Mouse (Mus musculus) limb, embryonic 14.5 days (tissue): Measurements from ENCODE around the gene Bmf. TPM values are rescaled to one million over a fixed set of nuclear protein-coding genes. Genes with fewer than 3 reads are reported as not detected.

Source experiments
- ATAC-seq: fragments of 200-750 bp; cut with Nextera tagmentation; 2 replicates; pipeline ENCODE4 v1.8.0; 2017; ENCODE audit warnings: low read depth, moderate number of reproducible peaks, moderate TSS enrichment; ENCODE audit not compliant: low FRiP score
- DNase-seq: peaks from one replicate; pipeline ENCODE4 v3.0.0-alpha.2; 2015; ENCODE audit warnings: low spot score
- H3K27ac ChIP-seq: fragments of 300-500 bp; sonication (generic); replicated peaks from 2 replicates; pipeline ENCODE4 v1.5.1; 2014; ENCODE audit warnings: low read depth, mild to moderate bottlenecking, low read length, moderate library complexity, mixed read lengths
- H3K27me3 ChIP-seq: fragments of 300-500 bp; sonication (generic); 2 replicates; pipeline ENCODE4 v1.6.1; 2014; ENCODE audit warnings: low read length, mixed read lengths; ENCODE audit not compliant: control insufficient read depth, insufficient read depth
- H3K36me3 ChIP-seq: fragments of 300-500 bp; sonication (generic); 2 replicates; pipeline ENCODE4 v1.6.1; 2014; ENCODE audit warnings: mild to moderate bottlenecking, low read length, moderate library complexity, mixed read lengths; ENCODE audit not compliant: control insufficient read depth, insufficient read depth
- H3K4me1 ChIP-seq: fragments of 300-500 bp; sonication (generic); 2 replicates; pipeline ENCODE4 v1.6.1; 2014; ENCODE audit warnings: antibody characterized with exemption, low read length, mixed read lengths; ENCODE audit not compliant: control insufficient read depth, insufficient read depth
- H3K4me2 ChIP-seq: fragments of 300-500 bp; sonication (generic); replicated peaks from 2 replicates; pipeline ENCODE4 v1.6.1; 2014; ENCODE audit warnings: low read depth, mild to moderate bottlenecking, low read length, moderate library complexity; ENCODE audit not compliant: severe bottlenecking
- H3K4me3 ChIP-seq: fragments of 300-500 bp; sonication (generic); replicated peaks from 2 replicates; pipeline ENCODE4 v1.5.1; 2014; ENCODE audit warnings: low read length
- H3K9ac ChIP-seq: fragments of 300-500 bp; sonication (generic); 2 replicates; pipeline ENCODE4 v1.6.1; 2014; ENCODE audit warnings: mild to moderate bottlenecking, low read depth, low read length, moderate library complexity; ENCODE audit not compliant: severe bottlenecking
- H3K9me3 ChIP-seq: fragments of 300-500 bp; sonication (generic); 2 replicates; pipeline ENCODE4 v1.6.1; 2016; ENCODE audit warnings: low read length; ENCODE audit not compliant: control insufficient read depth
- POLR2A ChIP-seq: fragments of 200-500 bp; IDR thresholded peaks from 2 replicates; pipeline ENCODE4 v1.8.0; 2012; ENCODE audit warnings: inconsistent platforms, mild to moderate bottlenecking, moderate library complexity, borderline replicate concordance; ENCODE audit not compliant: insufficient read depth, insufficient read length; ENCODE audit errors: extremely low read depth
- WGBS: fragments of 180-500 bp; shearing (Covaris S2); extraction: QIAGEN DNeasy Blood & Tissue Kit; methylation state at CpG from one replicate; pipeline ENCODE4 v1.1.7; 2014; 5-methylcytosine and 5-hydroxymethylcytosine counted together
- polyA plus RNA-seq, 2 experiments: library from polyadenylated mRNA; depleted of rRNA in 1 of 2; stranded (reverse) in 1 of 2; unstranded in 1 of 2; fragments of >200 nt; fragmentation: Nextera tagmentation in 1 of 2; extraction: Ambion mirVana in 1 of 2; gene quantifications; 2 replicates each; pipeline versions ENCODE4 v1.2.1 to v1.2.3; 2012 to 2014

Bmf gene
- polyA plus RNA-seq, 2 experiments, result 5.1 to 29.2 TPM

DNA sequence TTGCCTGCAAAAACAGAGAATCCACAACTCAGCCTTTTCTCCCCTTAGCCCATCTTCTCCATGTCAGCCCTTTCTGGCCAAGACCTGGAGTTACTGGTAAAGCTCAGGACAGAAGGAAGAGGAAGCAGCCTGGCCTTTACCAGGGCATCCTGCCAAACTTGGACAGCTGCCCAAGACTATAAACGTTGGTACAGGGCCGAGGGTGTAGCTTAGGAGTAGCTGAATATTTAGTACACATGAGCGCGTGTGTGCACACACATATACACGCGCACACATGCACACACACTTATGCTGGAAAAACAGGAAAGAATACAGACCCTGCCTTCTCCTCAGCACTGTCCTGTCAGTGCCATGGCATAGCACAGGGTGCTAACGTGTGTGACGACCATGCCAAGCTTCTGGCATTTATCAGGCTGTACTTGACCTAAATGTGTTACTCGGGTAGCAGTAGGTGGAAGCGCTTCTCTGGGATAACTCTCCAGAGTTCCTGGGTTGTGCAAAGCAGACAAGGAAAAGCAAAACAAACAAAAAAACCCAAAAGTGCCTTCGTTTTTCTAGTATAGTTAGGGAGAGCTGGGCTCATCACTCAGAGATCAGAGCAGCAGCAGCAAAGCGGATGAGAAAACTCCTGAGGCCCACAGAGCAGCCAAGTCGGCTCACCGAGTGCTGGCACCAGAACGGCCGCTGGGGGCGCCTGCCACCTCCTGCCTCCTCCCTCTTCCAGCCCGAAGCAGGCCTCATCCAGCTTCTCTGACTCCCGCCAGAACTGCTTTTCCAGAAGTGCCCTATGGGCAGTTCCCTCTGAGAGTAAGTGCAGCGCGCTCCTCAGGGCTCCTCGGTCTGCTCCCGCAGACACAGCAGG lies 4.0 kb downstream of the Bmf start:
- peak overlapping the region; percentile 92 for H3K27ac ChIP-seq
- peak; percentile 91 for DNase-seq
- 21% methylated on average over 19 of the region's 23 CpGs for WGBS
- no peaks in the 10 kb centered on the region for H3K9me3 ChIP-seq
- no peaks in the 10 kb centered on the region for H3K27me3 ChIP-seq
- H3K36me3 ChIP-seq, result 0 out of 2 replicates have a peak, but pooled peaks cover 2% of the 10 kb centered on the region
- H3K4me1 ChIP-seq, result peaks cover 78% of the 10 kb centered on the region
- peak overlapping the region; percentile 92 for H3K4me2 ChIP-seq
- peak overlapping the region; percentile 18 for H3K4me3 ChIP-seq
- H3K9ac ChIP-seq, result peak overlapping the region; percentile 43
- ATAC-seq, result no peak
- no peak for TF ChIP-seq POLR2A

DNA sequence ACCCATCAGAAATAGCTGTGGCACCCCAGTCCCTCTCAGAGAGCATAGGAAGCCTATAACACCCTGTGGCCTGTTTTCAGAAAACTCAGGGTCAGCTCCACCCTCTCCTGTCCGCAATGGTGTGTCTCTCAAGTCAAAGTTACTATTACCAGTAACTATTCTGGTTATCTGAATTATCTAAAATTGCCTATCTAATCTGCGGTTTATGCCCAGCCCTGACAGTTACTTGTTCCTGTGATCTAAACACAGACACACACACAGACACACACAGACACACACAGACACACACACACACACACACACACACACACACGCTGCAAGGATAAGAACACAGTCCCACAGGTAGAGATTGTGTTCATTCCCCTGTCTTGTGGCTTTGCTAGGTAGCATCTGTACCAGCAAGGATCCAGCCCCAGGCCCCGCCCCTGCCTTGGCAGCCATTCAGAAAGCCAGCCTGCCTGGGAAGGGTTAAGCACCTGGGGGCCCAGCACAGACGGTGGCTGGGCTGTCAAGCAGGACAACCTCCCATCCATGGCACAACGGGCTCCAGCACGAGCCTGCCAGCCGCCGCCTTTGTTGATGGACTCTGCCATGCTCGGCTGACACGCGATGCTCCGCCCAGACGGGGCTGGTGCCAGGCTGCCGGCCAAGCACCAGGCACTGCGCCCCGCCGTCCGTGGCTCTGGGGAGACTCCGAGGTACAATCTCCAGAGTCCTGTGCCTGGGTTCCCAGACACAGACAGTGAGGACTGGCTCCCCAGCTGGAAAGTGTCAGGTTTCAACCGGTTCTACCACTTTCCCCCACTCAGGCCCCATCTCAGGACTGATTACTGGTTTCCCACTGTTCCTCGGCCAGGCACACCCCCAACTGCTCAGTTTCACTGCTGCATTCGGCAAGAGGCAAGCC lies 5.3 kb downstream of the Bmf start:
- Histone ChIP-seq H3K27me3 (no peaks in the 10 kb centered on the region), H3K4me3 (peak overlapping the region; percentile 36), H3K4me2 (peak overlapping the region; percentile 92), H3K9ac (peak overlapping the region; percentile 36), H3K36me3 (0 out of 2 replicates have a peak, but pooled peaks cover 2% of the 10 kb centered on the region), H3K4me1 (peaks cover 87% of the 10 kb centered on the region), H3K27ac (peak overlapping the region; percentile 92), H3K9me3 (no peaks in the 10 kb centered on the region)
- WGBS, result 8% methylated on average over 23 of the region's 23 CpGs
- DNase-seq, result peak; percentile 94
- peak; percentile 81 for ATAC-seq
- no peak for TF ChIP-seq POLR2A

DNA sequence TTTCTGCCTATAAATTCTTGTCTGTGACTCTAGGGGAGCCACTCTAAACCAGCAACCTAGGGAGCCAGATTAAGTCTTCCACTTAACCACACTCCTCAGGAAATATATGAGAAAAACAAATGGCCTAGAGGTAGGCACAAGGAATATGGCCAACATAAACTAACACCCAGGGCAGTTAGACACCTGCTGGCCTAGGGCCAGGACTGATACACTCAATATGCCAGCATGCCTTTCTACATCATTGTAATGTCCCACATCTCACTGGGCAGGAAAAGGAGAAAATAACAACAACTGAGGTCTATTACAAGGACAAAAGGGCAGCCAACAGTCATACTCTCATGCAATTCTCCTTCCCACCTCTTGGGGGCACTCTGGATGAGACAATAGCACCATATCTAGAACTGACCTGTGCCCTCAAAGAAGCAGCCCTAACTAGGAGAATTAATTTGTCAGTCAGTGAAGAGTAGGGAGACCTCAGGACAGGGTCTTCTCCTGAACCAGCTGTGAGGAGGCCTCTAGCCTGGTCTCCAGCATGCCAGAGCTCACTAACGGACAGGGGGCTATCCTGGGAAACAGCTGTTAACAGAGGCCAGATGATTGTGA lies 6.4 kb downstream of the Bmf start:
- DNase-seq (no peak), ATAC-seq (no peak)
- Histone ChIP-seq H3K36me3 (peaks cover 9% of the 10 kb centered on the region), H3K9ac (no peak overlapping the region), H3K4me1 (peaks cover 80% of the 10 kb centered on the region), H3K27ac (no peak overlapping the region), H3K27me3 (no peaks in the 10 kb centered on the region), H3K9me3 (no peaks in the 10 kb centered on the region), H3K4me2 (no peak overlapping the region), H3K4me3 (no peak overlapping the region)
- no peak for TF ChIP-seq POLR2A
- WGBS, result 68% methylated on average over 1 of the region's 1 CpGs

DNA sequence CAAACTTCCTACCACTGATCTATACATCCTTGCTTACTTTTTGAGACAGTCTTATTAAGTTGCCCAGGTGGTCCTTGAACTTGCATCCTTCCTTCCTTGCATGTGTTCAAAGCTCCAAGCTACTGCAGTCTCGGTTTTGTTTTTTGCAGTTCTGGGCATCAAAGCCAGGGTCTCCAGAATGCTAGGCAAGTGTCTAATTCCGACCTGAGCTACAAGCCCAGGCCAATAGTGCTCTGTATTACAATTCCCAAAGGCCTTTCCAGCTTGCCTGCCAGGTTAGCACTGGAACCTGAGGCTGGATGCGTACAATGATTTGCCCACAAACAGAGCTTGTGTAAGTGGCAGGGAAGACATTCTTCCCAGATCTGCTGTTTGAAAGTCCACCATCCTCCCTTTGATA lies 7.8 kb downstream of the Bmf start:
- Histone ChIP-seq H3K4me1 (peaks cover 66% of the 10 kb centered on the region), H3K4me2 (no peak overlapping the region), H3K27me3 (no peaks in the 10 kb centered on the region), H3K27ac (no peak overlapping the region), H3K4me3 (no peak overlapping the region), H3K36me3 (peaks cover 13% of the 10 kb centered on the region), H3K9me3 (no peaks in the 10 kb centered on the region), H3K9ac (no peak overlapping the region)
- WGBS, result 68% methylated on average over 3 of the region's 3 CpGs
- DNase-seq (no peak), ATAC-seq (no peak)
- no peak for TF ChIP-seq POLR2A

GRCm38 (mm10) chr2:118540691-118541117 lies 8.8 kb downstream of the Bmf start:
- DNase-seq, result peak; percentile 80
- Histone ChIP-seq H3K27me3 (no peaks in the 10 kb centered on the region), H3K4me2 (peak overlapping the region; percentile 15; the same call in 1 of the 2 replicates), H3K27ac (peak overlapping the region; percentile 59), H3K4me3 (no peak overlapping the region), H3K36me3 (peaks cover 13% of the 10 kb centered on the region), H3K9ac (0 out of 2 replicates have a peak overlapping the region, but pooled peaks have one; percentile 8), H3K4me1 (peaks cover 56% of the 10 kb centered on the region), H3K9me3 (no peaks in the 10 kb centered on the region)
- peak; percentile 27; the same call in 1 of the 2 replicates for ATAC-seq
- 27% methylated on average over 6 of the region's 6 CpGs for WGBS
- TF ChIP-seq POLR2A, result no peak
